Mouse (Mus musculus) kidney, embryonic 16.5 days (tissue): ENCODE data around the gene Ptprt. TPM values are rescaled to one million over a fixed set of nuclear protein-coding genes. Genes with fewer than 3 reads are reported as not detected.
A peak's percentile ranks its signal among the peaks of the same experiment; 100 is the strongest.

Experiments
- ATAC-seq: fragments of 200-750 bp; cut with Nextera tagmentation; 2 replicates; pipeline ENCODE4 v1.8.0; 2017; ENCODE audit warnings: moderate TSS enrichment; ENCODE audit not compliant: low FRiP score, low TSS enrichment
- H3K27ac ChIP-seq: fragments of 300-500 bp; sonication (generic); 2 replicates; pipeline ENCODE4 v1.5.1; 2014; ENCODE audit warnings: low read length
- H3K27me3 ChIP-seq: fragments of 300-500 bp; sonication (generic); 2 replicates; pipeline ENCODE4 v1.6.1; 2014; ENCODE audit warnings: low read length, control low read depth, mixed read lengths; ENCODE audit not compliant: insufficient read depth
- H3K36me3 ChIP-seq: fragments of 300-500 bp; sonication (generic); 2 replicates; pipeline ENCODE4 v1.6.1; 2014; ENCODE audit warnings: low read length, control low read depth, mixed read lengths; ENCODE audit not compliant: insufficient read depth
- H3K4me1 ChIP-seq: fragments of 300-500 bp; sonication (generic); 2 replicates; pipeline ENCODE4 v1.6.1; 2014; ENCODE audit warnings: low read length, control low read depth, mixed read lengths; ENCODE audit not compliant: insufficient read depth
- H3K4me2 ChIP-seq: fragments of 300-500 bp; sonication (generic); replicated peaks from 2 replicates; pipeline ENCODE4 v1.6.1; 2014; ENCODE audit warnings: low read depth, low read length
- H3K4me3 ChIP-seq: fragments of 300-500 bp; sonication (generic); 2 replicates; pipeline ENCODE4 v1.5.1; 2014; ENCODE audit warnings: mild to moderate bottlenecking, low read length
- H3K9ac ChIP-seq: fragments of 300-500 bp; sonication (generic); replicated peaks from 2 replicates; pipeline ENCODE4 v1.6.1; 2014; ENCODE audit warnings: low read length
- H3K9me3 ChIP-seq: fragments of 300-500 bp; sonication (generic); 2 replicates; pipeline ENCODE4 v1.6.1; 2016; ENCODE audit warnings: low read length, control low read depth
- WGBS: fragments of 180-500 bp; shearing (Covaris S2); extraction: QIAGEN DNeasy Blood & Tissue Kit; methylation state at CpG from one replicate; pipeline ENCODE4 v1.1.7; 2014; 5-methylcytosine and 5-hydroxymethylcytosine counted together
- polyA plus RNA-seq: library from polyadenylated mRNA; unstranded; fragments of >200 nt; fragmentation: Nextera tagmentation; extraction: Ambion mirVana; gene quantifications from 2 replicates; pipeline ENCODE4 v1.2.1, GENCODE M21; 2015

Ptprt gene
- polyA plus RNA-seq, 1 experiment from 2014 or later, result 3.2 TPM

GRCm38 (mm10) chr2:162484036-162484435, 176.9 kb downstream of the Ptprt start:
- H3K36me3 ChIP-seq, result no peaks in the 10 kb centered on the region
- no peaks in the 10 kb centered on the region for H3K27me3 ChIP-seq
- no peaks in the 10 kb centered on the region for H3K9me3 ChIP-seq
- H3K4me3 ChIP-seq, result no peak overlapping the region
- no peaks in the 10 kb centered on the region for H3K4me1 ChIP-seq
- no peak overlapping the region for H3K4me2 ChIP-seq
- ATAC-seq, result no peak
- no peak overlapping the region for H3K9ac ChIP-seq
- H3K27ac ChIP-seq, result no peak overlapping the region

DNA sequence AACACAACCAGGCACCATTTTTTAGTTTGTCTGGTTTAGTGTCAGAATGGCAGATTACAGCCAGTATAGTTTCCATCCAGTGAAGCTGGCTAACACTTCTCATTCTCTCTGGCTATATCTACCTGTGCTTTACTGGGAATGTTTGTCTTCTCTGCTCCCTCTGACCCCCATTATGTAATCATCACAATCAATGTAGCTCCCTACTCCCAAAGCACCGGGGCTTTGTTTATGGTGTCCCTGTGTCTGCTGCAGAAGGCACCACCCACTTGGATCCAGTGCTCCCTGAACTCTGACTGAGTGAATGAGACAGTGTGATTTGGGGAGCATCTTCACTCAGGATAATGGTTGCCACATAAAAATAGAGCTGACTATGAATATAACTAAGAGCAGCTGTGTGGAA, 217.8 kb downstream of the Ptprt start:
- 34% methylated on average over 1 of the region's 1 CpGs for WGBS
- no peaks in the 10 kb centered on the region for H3K9me3 ChIP-seq
- no peak overlapping the region for H3K27ac ChIP-seq
- no peak overlapping the region for H3K9ac ChIP-seq
- no peak overlapping the region for H3K4me3 ChIP-seq
- no peaks in the 10 kb centered on the region for H3K4me1 ChIP-seq
- no peak overlapping the region for H3K4me2 ChIP-seq
- H3K27me3 ChIP-seq, result no peaks in the 10 kb centered on the region
- no peak for ATAC-seq
- no peaks in the 10 kb centered on the region for H3K36me3 ChIP-seq

DNA sequence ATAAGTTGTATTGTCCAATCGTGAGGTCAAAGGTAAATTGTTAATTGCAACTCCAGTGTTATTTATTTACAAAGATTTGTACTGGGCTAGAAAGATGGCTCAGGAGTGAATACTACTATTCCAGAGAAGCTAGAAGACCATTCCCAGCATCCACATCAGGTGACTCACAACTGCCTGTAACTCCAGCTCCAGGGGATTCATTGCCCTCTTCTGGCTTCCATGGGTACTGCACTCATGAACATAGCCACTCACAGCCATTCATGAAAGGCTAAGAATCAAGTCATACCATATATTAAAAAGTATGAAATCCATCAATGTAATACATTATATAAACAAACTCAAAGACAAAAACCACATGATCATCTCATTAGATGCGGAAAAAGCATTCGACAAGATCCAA, 224.3 kb downstream of the Ptprt start:
- no peak overlapping the region for H3K27ac ChIP-seq
- 92% methylated on average over 3 of the region's 3 CpGs for WGBS
- no peak overlapping the region for H3K4me3 ChIP-seq
- no peaks in the 10 kb centered on the region for H3K4me1 ChIP-seq
- H3K27me3 ChIP-seq, result no peaks in the 10 kb centered on the region
- no peaks in the 10 kb centered on the region for H3K36me3 ChIP-seq
- no peak for ATAC-seq
- H3K9me3 ChIP-seq, result no peaks in the 10 kb centered on the region
- H3K9ac ChIP-seq, result no peak overlapping the region
- H3K4me2 ChIP-seq, result no peak overlapping the region

DNA sequence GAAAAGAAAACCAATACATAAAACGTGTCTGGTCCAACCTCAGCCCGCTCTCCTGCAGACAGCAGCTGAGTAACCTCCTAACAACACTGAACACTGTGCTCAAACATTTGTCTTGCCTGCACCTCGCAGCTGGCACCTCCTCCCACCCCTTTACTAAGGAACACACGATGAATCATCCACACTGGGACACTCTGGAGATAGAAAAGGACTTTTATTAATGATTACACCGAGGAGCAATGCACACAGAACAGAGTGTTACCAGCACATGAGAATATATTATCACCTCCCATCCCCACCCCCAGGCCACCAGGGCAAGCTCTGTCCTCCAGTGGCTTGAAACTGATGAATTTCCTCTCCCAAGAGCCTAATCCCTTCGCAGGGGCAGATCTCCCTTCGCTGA, 230.8 kb downstream of the Ptprt start:
- Histone ChIP-seq H3K9ac (no peak overlapping the region), H3K4me3 (no peak overlapping the region), H3K4me2 (no peak overlapping the region), H3K36me3 (no peaks in the 10 kb centered on the region), H3K9me3 (no peaks in the 10 kb centered on the region), H3K27me3 (no peaks in the 10 kb centered on the region), H3K4me1 (no peaks in the 10 kb centered on the region), H3K27ac (no peak overlapping the region)
- 34% methylated on average over 7 of the region's 7 CpGs for WGBS
- peak; percentile 83 for ATAC-seq

GRCm38 (mm10) chr2:162426114-162426513, 234.8 kb downstream of the Ptprt start:
- ATAC-seq, result 0 out of 2 replicates have a peak, but pooled peaks have one; percentile 52
- H3K4me3 ChIP-seq, result no peak overlapping the region
- no peaks in the 10 kb centered on the region for H3K9me3 ChIP-seq
- H3K27ac ChIP-seq, result no peak overlapping the region
- H3K4me1 ChIP-seq, result no peaks in the 10 kb centered on the region
- WGBS, result 78% methylated on average over 8 of the region's 8 CpGs
- H3K9ac ChIP-seq, result no peak overlapping the region
- no peaks in the 10 kb centered on the region for H3K27me3 ChIP-seq
- H3K4me2 ChIP-seq, result no peak overlapping the region
- no peaks in the 10 kb centered on the region for H3K36me3 ChIP-seq

- no peak overlapping the region for H3K9ac ChIP-seq
- H3K4me2 ChIP-seq, result no peak overlapping the region
- WGBS, result 70% methylated on average over 3 of the region's 3 CpGs
- H3K36me3 ChIP-seq, result no peaks in the 10 kb centered on the region
- no peak for ATAC-seq
- H3K27me3 ChIP-seq, result no peaks in the 10 kb centered on the region
- no peaks in the 10 kb centered on the region for H3K4me1 ChIP-seq
- H3K27ac ChIP-seq, result no peak overlapping the region
- H3K4me3 ChIP-seq, result no peak overlapping the region
- no peaks in the 10 kb centered on the region for H3K9me3 ChIP-seq
Observed at GRCm38 (mm10) chr2:162418181-162418580, 242.8 kb downstream of the Ptprt start.

- WGBS, result 74% methylated on average over 5 of the region's 5 CpGs
- no peaks in the 10 kb centered on the region for H3K9me3 ChIP-seq
Observed at GRCm38 (mm10) chr2:162413073-162413812, 247.7 kb downstream of the Ptprt start.

GRCm38 (mm10) chr2:162411014-162411413, 249.9 kb downstream of the Ptprt start:
- 79% methylated on average over 4 of the region's 4 CpGs for WGBS
- no peak for ATAC-seq

More at GRCm38 (mm10) chr2:162413073-162413812, 247.7 kb downstream of the Ptprt start:
- no peak for ATAC-seq
- Histone ChIP-seq H3K4me2 (no peak overlapping the region), H3K27me3 (no peaks in the 10 kb centered on the region), H3K9ac (no peak overlapping the region), H3K36me3 (no peaks in the 10 kb centered on the region), H3K4me1 (no peaks in the 10 kb centered on the region), H3K4me3 (no peak overlapping the region), H3K27ac (no peak overlapping the region)

DNA sequence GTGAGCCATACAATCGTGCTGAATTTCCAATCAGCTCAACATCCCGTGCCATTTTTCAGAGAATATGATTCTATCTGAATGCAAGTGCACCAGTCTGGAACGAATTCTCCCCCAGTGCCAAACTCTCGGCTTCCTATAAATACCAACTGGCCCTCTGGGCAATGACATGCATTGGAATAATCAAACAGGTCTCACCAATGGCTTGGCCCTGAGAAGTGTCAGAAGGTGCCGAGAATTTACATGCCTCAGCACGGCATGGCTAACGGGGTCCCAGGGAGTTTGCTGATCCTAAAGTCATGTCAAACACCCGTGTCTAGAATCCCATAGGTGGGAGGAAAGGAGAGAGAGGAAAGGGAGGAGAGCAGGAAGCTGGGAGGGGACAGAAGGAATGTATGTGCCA, 251.7 kb downstream of the Ptprt start:
- H3K9ac ChIP-seq, result no peak overlapping the region
- H3K4me1 ChIP-seq, result no peaks in the 10 kb centered on the region
- WGBS, result 55% methylated on average over 8 of the region's 8 CpGs
- ATAC-seq, result peak; percentile 51; the same call in 1 of the 2 replicates
- no peak overlapping the region for H3K27ac ChIP-seq
- no peaks in the 10 kb centered on the region for H3K27me3 ChIP-seq
- no peaks in the 10 kb centered on the region for H3K36me3 ChIP-seq
- no peak overlapping the region for H3K4me3 ChIP-seq
- no peaks in the 10 kb centered on the region for H3K9me3 ChIP-seq
- no peak overlapping the region for H3K4me2 ChIP-seq

More at GRCm38 (mm10) chr2:162411014-162411413, 249.9 kb downstream of the Ptprt start:
- no peak overlapping the region for H3K9ac ChIP-seq
- H3K27me3 ChIP-seq, result no peaks in the 10 kb centered on the region
- H3K27ac ChIP-seq, result no peak overlapping the region
- no peak overlapping the region for H3K4me2 ChIP-seq
- H3K4me1 ChIP-seq, result no peaks in the 10 kb centered on the region
- H3K36me3 ChIP-seq, result no peaks in the 10 kb centered on the region
- no peak overlapping the region for H3K4me3 ChIP-seq
- no peaks in the 10 kb centered on the region for H3K9me3 ChIP-seq

- Histone ChIP-seq H3K27ac (no peak overlapping the region), H3K27me3 (no peaks in the 10 kb centered on the region), H3K9me3 (no peaks in the 10 kb centered on the region), H3K36me3 (no peaks in the 10 kb centered on the region), H3K9ac (no peak overlapping the region), H3K4me1 (no peaks in the 10 kb centered on the region), H3K4me3 (no peak overlapping the region), H3K4me2 (no peak overlapping the region)
- ATAC-seq, result no peak
- 71% methylated on average over 6 of the region's 6 CpGs for WGBS
Observed at GRCm38 (mm10) chr2:162401316-162402100, 259.4 kb downstream of the Ptprt start.
